Mouse (Mus musculus) c-Kit-positive CD71-negative TER-119-negative erythroid progenitor cells, embryonic 14.5 days (primary cell): Measurements from ENCODE around the gene Dcdc2c.

Source experiments
- DNase-seq: peaks from one replicate; pipeline ENCODE4 v3.0.0-alpha.2; 2013; ENCODE audit warnings: low read depth

Dcdc2c gene

DNA sequence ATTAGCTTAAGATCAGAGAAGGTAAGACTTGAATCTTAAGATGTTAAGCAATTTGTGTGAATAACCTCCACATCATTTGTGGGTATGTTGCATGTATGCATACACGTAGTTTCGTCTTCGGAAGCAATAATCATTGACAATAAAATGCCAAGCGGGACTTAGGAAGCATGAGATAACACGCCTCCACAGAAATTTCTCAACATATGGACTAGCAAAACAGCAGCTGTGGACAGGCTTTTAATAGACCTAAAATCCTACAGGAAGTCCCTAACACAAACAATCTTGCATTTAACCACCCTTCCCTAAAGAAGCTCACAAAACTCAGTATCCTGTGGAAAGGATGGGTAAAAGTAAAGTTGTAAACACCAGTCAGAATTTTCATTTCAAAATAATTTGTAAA is 93.4 kb downstream of the Dcdc2c start:
- DNase-seq: no peak

- DNase-seq: no peak
Observed at GRCm38 (mm10) chr12:28436536-28436935, 115.7 kb downstream of the Dcdc2c start.

GRCm38 (mm10) chr12:28432729-28433067 is 119.5 kb downstream of the Dcdc2c start:
- no peak for DNase-seq

DNA sequence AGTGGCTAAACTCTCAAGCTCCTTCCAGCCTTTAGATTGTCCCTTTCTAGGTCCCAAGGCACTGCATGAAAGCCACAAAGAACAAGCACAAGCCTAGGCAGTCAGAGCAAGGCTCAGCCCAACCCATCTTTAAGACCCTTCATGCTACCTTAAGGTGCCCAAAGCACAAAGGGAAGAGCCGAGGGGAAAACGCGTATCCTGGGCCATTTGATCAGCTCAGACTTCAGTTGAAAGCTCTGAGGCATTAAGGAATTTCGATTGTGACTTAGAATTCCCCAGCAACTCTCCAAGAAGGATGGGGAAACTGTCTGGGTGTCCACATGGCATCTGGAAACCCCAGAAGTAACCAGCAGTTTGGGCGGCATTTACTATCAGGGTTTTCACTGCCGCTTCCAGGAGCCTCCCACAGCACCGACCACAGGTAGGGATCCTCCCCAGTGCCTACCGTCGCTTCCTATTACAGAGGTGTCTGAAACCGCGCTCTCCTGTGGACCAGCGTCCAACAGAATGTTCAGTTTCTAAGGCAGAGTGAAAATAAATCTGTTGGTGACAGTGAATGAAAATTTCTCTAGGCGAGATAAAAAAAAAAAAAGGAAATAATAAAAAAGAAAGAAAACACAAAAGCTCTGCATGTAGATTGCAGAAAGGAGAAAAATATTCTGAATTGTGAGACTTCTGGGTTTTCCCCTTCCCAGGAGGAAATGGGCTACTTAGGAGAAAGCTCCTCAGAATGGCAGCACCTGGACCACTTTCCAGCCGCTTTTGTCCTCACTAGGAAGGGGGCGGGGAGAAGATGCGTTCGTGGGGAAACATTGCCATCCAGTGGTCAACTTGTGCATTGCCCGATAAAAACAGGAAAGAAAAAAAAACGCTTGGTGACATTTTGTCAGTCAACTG is 120.1 kb downstream of the Dcdc2c start:
- peak; percentile 42 for DNase-seq

- no peak for DNase-seq
Observed at GRCm38 (mm10) chr12:28429856-28430255, 122.3 kb downstream of the Dcdc2c start.

GRCm38 (mm10) chr12:28416957-28417356 is 135.2 kb downstream of the Dcdc2c start:
- no peak for DNase-seq

DNA sequence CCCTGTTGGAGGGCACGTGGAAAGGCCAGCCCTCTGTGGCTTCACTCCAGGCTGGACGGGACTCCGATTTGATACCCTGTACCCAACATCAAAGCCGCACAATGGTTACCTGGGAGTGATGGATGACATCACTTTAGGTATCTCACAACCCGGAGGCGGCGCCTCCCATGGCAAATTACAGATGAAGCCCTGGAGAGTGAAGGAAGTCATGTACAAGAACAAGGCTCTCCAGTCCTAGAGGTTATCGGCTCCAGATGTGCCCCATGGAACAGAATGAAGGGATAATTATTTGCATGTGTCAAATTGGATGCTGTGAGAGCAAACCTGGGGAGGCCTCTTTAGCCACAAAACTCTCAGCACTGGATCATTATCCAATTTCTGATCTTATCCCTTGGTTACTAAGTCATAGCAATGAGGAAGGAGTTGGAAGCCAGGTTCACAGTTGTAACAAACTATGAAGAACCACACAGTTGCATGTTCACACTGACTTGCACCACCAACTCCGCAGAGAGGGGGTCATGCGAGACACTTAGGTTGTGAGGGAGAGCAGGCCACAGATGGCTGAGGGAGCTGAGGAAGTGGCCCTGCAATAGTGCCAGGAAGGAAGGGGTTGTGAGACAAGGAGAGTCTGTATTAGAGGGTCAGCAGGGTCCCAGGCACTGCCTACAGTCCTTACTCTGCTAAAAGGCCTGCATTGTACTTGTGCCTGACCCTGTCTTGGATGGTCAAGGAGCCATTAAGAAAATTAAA is 144.4 kb downstream of the Dcdc2c start:
- no peak for DNase-seq

DNA sequence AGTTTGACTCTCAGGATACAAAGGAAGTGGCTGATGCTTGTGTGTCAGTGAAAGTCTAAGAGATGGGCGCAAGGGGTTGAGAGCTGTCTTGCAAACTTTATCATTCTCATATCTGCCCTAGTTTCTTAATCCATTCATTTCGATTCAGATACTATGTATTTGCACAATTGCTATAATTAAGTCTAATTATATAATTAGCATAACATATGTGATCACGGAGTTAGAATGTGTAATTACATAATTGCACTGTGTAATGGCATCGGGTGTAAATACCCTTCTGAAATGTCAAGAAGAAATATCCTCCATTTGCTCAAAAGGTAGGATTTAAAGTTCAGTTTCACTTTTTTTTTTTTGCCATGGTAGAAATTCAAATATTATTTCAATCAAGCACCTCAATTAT is 149.9 kb downstream of the Dcdc2c start:
- DNase-seq: no peak

DNA sequence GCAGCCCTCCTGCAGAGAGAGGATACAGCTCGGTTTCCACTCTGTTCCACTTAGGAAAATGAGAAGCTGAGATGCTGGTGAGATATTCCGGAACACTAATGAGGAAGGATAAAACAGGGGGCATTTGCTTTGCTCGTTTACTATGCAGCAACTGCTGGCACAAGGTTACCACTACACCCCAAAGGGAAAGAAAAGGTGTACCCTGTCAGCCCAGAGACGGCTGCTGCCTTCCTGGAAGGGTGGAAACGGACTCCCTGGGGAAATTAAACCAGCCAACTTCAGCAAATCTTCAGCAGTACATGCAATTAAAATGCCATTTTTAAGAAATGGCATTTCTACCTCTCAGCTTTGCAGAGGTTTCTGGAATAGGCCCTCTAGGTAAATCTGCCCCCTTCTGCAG is 150.8 kb downstream of the Dcdc2c start:
- no peak for DNase-seq

DNA sequence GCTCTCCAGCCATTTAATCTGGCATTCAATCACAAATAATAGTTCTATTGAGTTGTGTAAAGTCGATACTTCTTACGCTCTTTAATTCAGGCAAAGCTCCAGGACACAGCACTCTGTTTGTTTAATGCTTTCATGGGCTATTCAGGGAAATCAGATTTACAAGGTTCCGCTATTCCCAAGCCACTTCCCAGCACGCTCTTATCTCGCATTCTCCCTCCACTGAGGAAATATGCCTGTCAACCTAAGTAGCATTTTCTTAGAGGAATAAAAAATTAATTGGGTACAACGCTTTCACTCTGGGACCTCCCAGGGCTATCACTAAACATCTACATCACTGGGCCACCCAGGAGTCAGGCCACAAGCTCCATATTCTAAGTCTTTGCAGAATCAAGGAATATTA is 160.1 kb downstream of the Dcdc2c start:
- no peak for DNase-seq
